In genomic region chr3:81170073-81170809, GRCm38 (mm10) we compare ENCODE assay signal across 24 mouse cellular contexts.
DNase-seq lines count a peak whose midpoint lies in the region; ATAC-seq and TF ChIP-seq lines count a peak whose summit lies in the region.
"Had no signal": no experiment of that assay in that cellular context is flagged by ENCODE, and none has a peak within 500 bp of the region (broad histone marks: within the 10 kb centered on the region; RNA-seq: fewer than 3 reads in every experiment).

No protein-coding gene starts in this region.

- no peaks in the 10 kb centered on the region for H3K4me1 ChIP-seq in embryonic facial prominence, embryonic 11.5 days (ENCODE audit: control insufficient read depth, insufficient read depth, low read length)
- H3K4me1 ChIP-seq in embryonic facial prominence, embryonic 10.5 days, result no peaks in the 10 kb centered on the region
- H3K4me1 ChIP-seq in kidney, embryonic 15.5 days, result peaks cover 3% of the 10 kb centered on the region; the same call in 1 of the 2 replicates
- H3K4me1 ChIP-seq in kidney, adult 2 months (ENCODE audit: control insufficient read depth, insufficient read depth, low read length), result peaks cover 4% of the 10 kb centered on the region; the same call in 1 of the 2 replicates
- H3K4me1 ChIP-seq in midbrain, postnatal 0 days (ENCODE audit: insufficient read depth, low read length), result no peaks in the 10 kb centered on the region
- no peaks in the 10 kb centered on the region for H3K4me1 ChIP-seq in midbrain, embryonic 10.5 days
- H3K4me1 ChIP-seq: forebrain, embryonic 12.5 days; heart, embryonic 10.5 days; hindbrain, embryonic 12.5 days had no signal

- H3K9me3 ChIP-seq in embryonic facial prominence, embryonic 11.5 days (replicated peaks; ENCODE audit: control insufficient read depth, low read length), result no peaks in the 10 kb centered on the region
- no peaks in the 10 kb centered on the region for H3K9me3 ChIP-seq in embryonic facial prominence, embryonic 10.5 days
- H3K9me3 ChIP-seq in kidney, embryonic 15.5 days (replicated peaks), result no peaks in the 10 kb centered on the region
- no peaks in the 10 kb centered on the region for H3K9me3 ChIP-seq in midbrain, postnatal 0 days (ENCODE audit: low read length)
- H3K9me3 ChIP-seq in midbrain, embryonic 10.5 days (replicated peaks), result no peaks in the 10 kb centered on the region
- H3K9me3 ChIP-seq: forebrain, embryonic 12.5 days; G1E; heart, embryonic 10.5 days; hindbrain, embryonic 12.5 days had no signal

- H3K27ac ChIP-seq in embryonic facial prominence, embryonic 11.5 days (replicated peaks; ENCODE audit: low read depth, low read length), result no peak overlapping the region
- no peak overlapping the region for H3K27ac ChIP-seq in embryonic facial prominence, embryonic 10.5 days (replicated peaks)
- no peak overlapping the region for H3K27ac ChIP-seq in kidney, embryonic 15.5 days
- no peak overlapping the region for H3K27ac ChIP-seq in kidney, adult 2 months (ENCODE audit: insufficient read depth, low read depth, low read length)
- H3K27ac ChIP-seq in midbrain, postnatal 0 days (ENCODE audit: low read depth, low read length), result no peak overlapping the region
- no peak overlapping the region for H3K27ac ChIP-seq in midbrain, embryonic 10.5 days (replicated peaks)
- H3K27ac ChIP-seq: forebrain, embryonic 12.5 days; heart, embryonic 10.5 days; hindbrain, embryonic 12.5 days had no signal

- H3K27me3 ChIP-seq in embryonic facial prominence, embryonic 11.5 days (ENCODE audit: control insufficient read depth, insufficient read depth, low read length), result no peaks in the 10 kb centered on the region
- no peaks in the 10 kb centered on the region for H3K27me3 ChIP-seq in embryonic facial prominence, embryonic 10.5 days (replicated peaks; ENCODE audit: low read depth, poor library complexity, severe bottlenecking)
- no peaks in the 10 kb centered on the region for H3K27me3 ChIP-seq in kidney, embryonic 15.5 days
- no peaks in the 10 kb centered on the region for H3K27me3 ChIP-seq in kidney, adult 2 months (replicated peaks; ENCODE audit: control insufficient read depth, insufficient read depth, low read length)
- no peaks in the 10 kb centered on the region for H3K27me3 ChIP-seq in midbrain, postnatal 0 days (ENCODE audit: insufficient read depth, low read length)
- no peaks in the 10 kb centered on the region for H3K27me3 ChIP-seq in midbrain, embryonic 10.5 days (ENCODE audit: low read depth, poor library complexity, severe bottlenecking)
- H3K27me3 ChIP-seq: forebrain, embryonic 12.5 days; hindbrain, embryonic 12.5 days had no signal

- peak; percentile 35 for DNase-seq in embryonic facial prominence, embryonic 11.5 days (ENCODE audit: low spot score)
- no peak for DNase-seq in embryonic facial prominence, embryonic 10.5 days (ENCODE audit: low spot score)
- no peak for DNase-seq in kidney, adult 2 months
- peak; percentile 12 for DNase-seq in midbrain, postnatal 0 days (ENCODE audit: low spot score)
- no peak for DNase-seq in midbrain, embryonic 10.5 days (ENCODE audit: low spot score)
- DNase-seq in gonadal fat pad, adult 2 months (ENCODE audit: low read depth), result peak; percentile 84
- DNase-seq in right cerebral cortex, adult 2 months (ENCODE audit: low spot score in 2 of 2), result no peak
- DNase-seq: adrenal gland, postnatal 10 days; B cell, adult 2 months; cerebellum, adult 11-12 months; cerebellum, adult 9-10 months; cerebellum, postnatal 25 days; gastrocnemius, postnatal 36 days; heart, adult 18-20 months; heart, postnatal 10 days; heart, postnatal 4 days had no signal

- H3K36me3 ChIP-seq in embryonic facial prominence, embryonic 11.5 days (replicated peaks; ENCODE audit: control insufficient read depth, insufficient read depth, low read depth, low read length), result no peaks in the 10 kb centered on the region
- no peaks in the 10 kb centered on the region for H3K36me3 ChIP-seq in embryonic facial prominence, embryonic 10.5 days (replicated peaks)
- H3K36me3 ChIP-seq in kidney, embryonic 15.5 days, result no peaks in the 10 kb centered on the region
- no peaks in the 10 kb centered on the region for H3K36me3 ChIP-seq in kidney, adult 2 months (ENCODE audit: control insufficient read depth, insufficient read depth, low read length)
- no peaks in the 10 kb centered on the region for H3K36me3 ChIP-seq in midbrain, postnatal 0 days (ENCODE audit: insufficient read depth, low read length)
- no peaks in the 10 kb centered on the region for H3K36me3 ChIP-seq in midbrain, embryonic 10.5 days
- H3K36me3 ChIP-seq: forebrain, embryonic 12.5 days; G1E; heart, embryonic 10.5 days; hindbrain, embryonic 12.5 days had no signal

- TF ChIP-seq CTCF in kidney, adult 2 months (conservative IDR thresholded peaks at IDR 0.05; ENCODE audit: insufficient read depth, insufficient read length, low read depth, low read length), result no peak
- no peak for TF ChIP-seq CTCF in midbrain, postnatal 0 days (IDR thresholded peaks at IDR 0.05)

- WGBS in embryonic facial prominence, embryonic 11.5 days, result 68% methylated on average over 4 of the region's 4 CpGs
- 72% methylated on average over 4 of the region's 4 CpGs for WGBS in embryonic facial prominence, embryonic 10.5 days
- 33% methylated on average over 4 of the region's 4 CpGs for WGBS in kidney, embryonic 15.5 days
- WGBS in kidney, adult 2 months, result 48% methylated on average over 4 of the region's 4 CpGs
- WGBS in midbrain, postnatal 0 days, result 58% methylated on average over 4 of the region's 4 CpGs
- 80% methylated on average over 4 of the region's 4 CpGs for WGBS in midbrain, embryonic 10.5 days

- ATAC-seq in embryonic facial prominence, embryonic 11.5 days (replicated peaks; ENCODE audit: insufficient number of reproducible peaks, low FRiP score, low TSS enrichment, low read depth), result peak; percentile 84; the same call in 1 of the 2 replicates
- peak; percentile 54 for ATAC-seq in kidney, embryonic 15.5 days (replicated peaks; ENCODE audit: low FRiP score)
- no peak for ATAC-seq in midbrain, postnatal 0 days (ENCODE audit: low FRiP score)
- ATAC-seq: CD4-positive, CD25-positive, alpha-beta regulatory T cell, adult 4 months; hindbrain, embryonic 16.5 days; inflammation-experienced regulatory T-cells, adult 6 months had no signal

- no peak overlapping the region for H3K4me2 ChIP-seq in embryonic facial prominence, embryonic 11.5 days (ENCODE audit: low read depth, low read length)
- no peak overlapping the region for H3K4me2 ChIP-seq in kidney, embryonic 15.5 days
- H3K4me2 ChIP-seq in midbrain, postnatal 0 days (ENCODE audit: low read depth, low read length, poor library complexity, severe bottlenecking), result no peak overlapping the region
- H3K4me2 ChIP-seq: forebrain, embryonic 12.5 days; hindbrain, embryonic 12.5 days had no signal

- H3K9ac ChIP-seq in embryonic facial prominence, embryonic 11.5 days (replicated peaks; ENCODE audit: low read length), result no peak overlapping the region
- H3K9ac ChIP-seq in kidney, embryonic 15.5 days, result no peak overlapping the region
- no peak overlapping the region for H3K9ac ChIP-seq in midbrain, postnatal 0 days (replicated peaks; ENCODE audit: low read length, poor library complexity, severe bottlenecking)
- H3K9ac ChIP-seq: forebrain, embryonic 12.5 days; hindbrain, embryonic 12.5 days had no signal

- no peak overlapping the region for H3K4me3 ChIP-seq in embryonic facial prominence, embryonic 11.5 days (ENCODE audit: low read depth, low read length)
- no peak overlapping the region for H3K4me3 ChIP-seq in embryonic facial prominence, embryonic 10.5 days
- H3K4me3 ChIP-seq in kidney, embryonic 15.5 days (replicated peaks), result no peak overlapping the region
- H3K4me3 ChIP-seq in kidney, adult 2 months (ENCODE audit: insufficient read depth, low read depth, low read length), result no peak overlapping the region
- H3K4me3 ChIP-seq in midbrain, postnatal 0 days (ENCODE audit: low read depth, low read length), result no peak overlapping the region
- H3K4me3 ChIP-seq in midbrain, embryonic 10.5 days, result no peak overlapping the region
- H3K4me3 ChIP-seq: forebrain, embryonic 12.5 days; heart, embryonic 10.5 days; hindbrain, embryonic 12.5 days had no signal

- no peak for TF ChIP-seq POLR2A in kidney, adult 2 months (IDR thresholded peaks at IDR 0.05; ENCODE audit: low read depth, low read length)

Comparison
In these comparisons a context has a peak if more than half of its experiments do, and no peak if none do; other contexts are left out.
1. DNase-seq: peak in embryonic facial prominence, embryonic 11.5 days (single experiment), midbrain, postnatal 0 days (single experiment) and gonadal fat pad, adult 2 months (single experiment); none in embryonic facial prominence, embryonic 10.5 days (single experiment), kidney, adult 2 months (single experiment), midbrain, embryonic 10.5 days (single experiment) and right cerebral cortex, adult 2 months (0 of 2).